Mouse (Mus musculus) heart, postnatal 0 days (tissue): Measurements from ENCODE around the gene Usp40.

Experiments
- CTCF ChIP-seq: IDR thresholded peaks from 2 replicates; pipeline ENCODE4 v1.5.1; 2016; ENCODE audit warnings: antibody characterized with exemption, control low read depth, low read depth
- EP300 ChIP-seq: IDR thresholded peaks from 2 replicates; pipeline ENCODE4 v1.6.1; 2016; ENCODE audit warnings: antibody characterized with exemption, low read depth

DNA sequence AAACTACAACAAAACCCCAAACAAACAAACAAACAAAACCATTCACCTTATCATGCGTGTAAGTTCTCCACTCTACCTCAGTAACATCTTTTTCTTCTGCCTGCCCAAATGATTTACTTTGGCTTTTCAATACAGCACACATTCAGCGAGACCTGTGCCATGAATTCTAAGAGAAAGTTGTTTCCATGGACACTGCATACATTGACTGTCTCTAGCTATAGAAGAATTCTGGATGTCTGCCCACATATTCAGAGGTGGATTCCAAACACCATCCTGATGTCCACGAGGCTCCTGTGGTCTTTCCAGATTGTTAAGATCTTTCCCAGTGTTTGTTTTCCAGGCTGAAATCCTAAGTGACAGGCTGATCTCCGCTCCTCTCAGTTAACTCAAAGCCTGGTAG is 26.1 kb downstream of the Usp40 start:
- TF ChIP-seq CTCF (no peak), EP300 (no peak)
